Mouse (Mus musculus) forebrain, embryonic 15.5 days (tissue): ENCODE data around the gene Phactr1. TPM values are rescaled to one million over a fixed set of nuclear protein-coding genes. Genes with fewer than 3 reads are reported as not detected.

Source experiments
- ATAC-seq: fragments of 200-750 bp; cut with Nextera tagmentation; replicated peaks from 2 replicates; pipeline ENCODE4 v1.8.0; 2017; ENCODE audit warnings: mild to moderate bottlenecking, moderate TSS enrichment, moderate library complexity
- H3K27ac ChIP-seq: fragments of 300-500 bp; sonication (generic); replicated peaks from 2 replicates; pipeline ENCODE4 v1.5.1; 2015; ENCODE audit warnings: mild to moderate bottlenecking, inconsistent platforms
- H3K27me3 ChIP-seq: fragments of 300-500 bp; sonication (generic); 2 replicates; pipeline ENCODE4 v1.6.1; 2015; ENCODE audit warnings: inconsistent platforms
- H3K36me3 ChIP-seq: fragments of 300-500 bp; sonication (generic); 2 replicates; pipeline ENCODE4 v1.6.1; 2015; ENCODE audit warnings: mild to moderate bottlenecking, inconsistent platforms
- H3K4me1 ChIP-seq: fragments of 300-500 bp; sonication (generic); 2 replicates; pipeline ENCODE4 v1.6.1; 2015; ENCODE audit warnings: inconsistent platforms
- H3K4me2 ChIP-seq: fragments of 300-500 bp; sonication (generic); replicated peaks from 2 replicates; pipeline ENCODE4 v1.6.1; 2015; ENCODE audit warnings: mild to moderate bottlenecking, inconsistent platforms
- H3K4me3 ChIP-seq: fragments of 300-500 bp; sonication (generic); 2 replicates; pipeline ENCODE4 v1.5.1; 2015; ENCODE audit warnings: mild to moderate bottlenecking, inconsistent platforms
- H3K9ac ChIP-seq: fragments of 300-500 bp; sonication (generic); replicated peaks from 2 replicates; pipeline ENCODE4 v1.6.1; 2015; ENCODE audit warnings: mild to moderate bottlenecking, inconsistent platforms
- H3K9me3 ChIP-seq: fragments of 300-500 bp; sonication (generic); 2 replicates; pipeline ENCODE4 v1.6.1; 2016; ENCODE audit warnings: inconsistent platforms
- WGBS: fragments of 180-500 bp; shearing (Covaris S2); methylation state at CpG from one replicate; pipeline ENCODE4 v1.1.7; 2015; ENCODE audit warnings: mixed read lengths; 5-methylcytosine and 5-hydroxymethylcytosine counted together
- polyA plus RNA-seq: library from polyadenylated mRNA; unstranded; fragments of >200 nt; fragmentation: Nextera tagmentation; extraction: Ambion mirVana; gene quantifications from 2 replicates; pipeline ENCODE4 v1.2.1, GENCODE M21; 2015

Gene Phactr1
- polyA plus RNA-seq, 1 experiment from 2014 or later: 83.8 TPM

DNA sequence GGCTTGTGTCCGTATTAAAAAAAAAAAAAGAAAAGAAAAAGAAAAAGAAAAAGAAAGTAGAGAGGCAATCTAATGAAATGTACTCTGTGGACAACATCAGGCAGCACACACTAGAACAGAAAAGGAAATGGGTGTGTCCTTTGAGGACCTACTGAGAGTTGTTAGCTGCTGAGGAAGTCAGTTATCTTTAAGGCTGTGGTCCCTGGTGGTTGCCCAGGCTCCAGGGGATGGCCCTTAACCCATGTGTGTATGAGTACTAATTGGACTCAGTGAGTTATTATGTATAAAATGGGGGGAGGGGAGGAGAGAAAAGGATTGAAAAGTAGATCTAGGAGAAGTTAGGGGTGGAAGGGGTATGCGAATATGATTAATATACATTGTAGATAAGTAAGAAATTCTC is 278.4 kb downstream of the Phactr1 start:
- H3K27me3 ChIP-seq: no peaks in the 10 kb centered on the region
- no peak overlapping the region for H3K4me2 ChIP-seq
- H3K27ac ChIP-seq: no peak overlapping the region
- H3K36me3 ChIP-seq: 0 out of 2 replicates have a peak, but pooled peaks cover 3% of the 10 kb centered on the region
- no peak for ATAC-seq
- no peaks in the 10 kb centered on the region for H3K9me3 ChIP-seq
- no peak overlapping the region for H3K9ac ChIP-seq
- peaks cover 3% of the 10 kb centered on the region; the same call in 1 of the 2 replicates for H3K4me1 ChIP-seq
- H3K4me3 ChIP-seq: no peak overlapping the region
- WGBS: 96% methylated on average over 2 of the region's 2 CpGs

DNA sequence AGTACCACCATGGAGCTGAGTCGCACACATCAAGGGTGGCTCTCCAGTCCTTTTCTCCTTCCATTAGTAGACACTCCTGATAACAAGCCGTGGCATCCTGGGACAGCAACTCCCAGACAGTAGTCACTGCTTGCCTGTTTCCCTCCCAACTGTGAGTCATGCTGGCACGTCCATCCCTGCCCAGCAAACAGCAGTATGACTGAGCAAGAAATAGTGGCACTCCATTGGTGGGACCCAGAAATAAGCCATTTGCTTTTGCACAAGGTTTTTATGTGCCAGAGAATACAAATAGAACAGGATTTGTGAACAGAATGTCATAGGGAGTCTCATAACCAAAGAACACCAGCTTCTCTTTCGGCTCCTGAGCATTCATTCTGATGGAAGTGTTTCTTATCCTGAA is 281.1 kb downstream of the Phactr1 start:
- Histone ChIP-seq H3K9me3 (no peaks in the 10 kb centered on the region), H3K4me1 (peaks cover 3% of the 10 kb centered on the region; the same call in 1 of the 2 replicates), H3K36me3 (0 out of 2 replicates have a peak, but pooled peaks cover 3% of the 10 kb centered on the region), H3K4me3 (no peak overlapping the region), H3K27me3 (no peaks in the 10 kb centered on the region), H3K4me2 (no peak overlapping the region), H3K27ac (no peak overlapping the region), H3K9ac (no peak overlapping the region)
- no peak for ATAC-seq
- WGBS: 94% methylated on average over 4 of the region's 4 CpGs

DNA sequence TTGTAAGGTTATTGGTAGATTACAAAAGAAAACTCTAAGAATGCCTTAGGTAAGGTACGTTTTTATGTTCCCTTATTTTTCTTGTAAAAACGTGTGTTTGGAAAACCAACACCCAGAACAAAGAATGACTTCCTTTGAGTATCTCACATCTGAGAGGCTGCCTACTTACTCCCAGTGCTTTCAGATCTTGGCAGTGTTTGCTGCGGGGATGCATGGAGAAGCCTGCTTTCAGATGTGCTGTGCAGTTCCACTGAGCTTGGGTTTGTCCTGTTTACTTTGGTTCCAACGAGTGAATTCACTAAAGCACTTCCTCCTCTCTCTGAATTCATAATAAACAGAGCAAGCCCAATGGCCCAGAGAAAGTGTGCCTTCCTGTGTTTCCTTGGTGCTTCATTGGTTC is 288.1 kb downstream of the Phactr1 start:
- ATAC-seq: no peak
- WGBS: 85% methylated on average over 4 of the region's 4 CpGs
- Histone ChIP-seq H3K4me3 (no peak overlapping the region), H3K36me3 (no peaks in the 10 kb centered on the region), H3K9ac (no peak overlapping the region), H3K4me2 (no peak overlapping the region), H3K4me1 (no peaks in the 10 kb centered on the region), H3K27ac (no peak overlapping the region), H3K27me3 (no peaks in the 10 kb centered on the region), H3K9me3 (no peaks in the 10 kb centered on the region)

DNA sequence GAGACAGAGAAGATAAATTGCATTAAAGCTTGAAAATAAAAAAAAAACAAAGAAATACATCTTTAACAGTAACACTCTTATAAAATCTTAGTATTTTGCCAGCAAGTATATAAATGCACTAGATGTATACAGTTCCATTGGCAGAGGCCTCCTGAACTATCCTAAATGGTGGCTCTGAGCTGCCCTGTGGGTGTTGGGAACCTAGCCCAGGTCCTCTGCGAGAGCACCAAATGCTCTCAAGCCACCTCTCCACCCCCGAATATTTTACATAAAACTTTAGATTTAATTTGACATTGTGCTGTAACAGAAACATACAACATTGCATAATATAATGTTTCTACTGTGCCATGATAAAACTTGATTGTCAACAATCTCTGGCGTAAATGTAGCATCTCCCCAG is 293.1 kb downstream of the Phactr1 start:
- 79% methylated on average over 3 of the region's 3 CpGs for WGBS
- H3K27me3 ChIP-seq: no peaks in the 10 kb centered on the region
- no peaks in the 10 kb centered on the region for H3K36me3 ChIP-seq
- H3K9ac ChIP-seq: no peak overlapping the region
- H3K27ac ChIP-seq: no peak overlapping the region
- no peak for ATAC-seq
- H3K4me3 ChIP-seq: no peak overlapping the region
- peaks cover 10% of the 10 kb centered on the region for H3K4me1 ChIP-seq
- no peak overlapping the region for H3K4me2 ChIP-seq
- H3K9me3 ChIP-seq: no peaks in the 10 kb centered on the region

DNA sequence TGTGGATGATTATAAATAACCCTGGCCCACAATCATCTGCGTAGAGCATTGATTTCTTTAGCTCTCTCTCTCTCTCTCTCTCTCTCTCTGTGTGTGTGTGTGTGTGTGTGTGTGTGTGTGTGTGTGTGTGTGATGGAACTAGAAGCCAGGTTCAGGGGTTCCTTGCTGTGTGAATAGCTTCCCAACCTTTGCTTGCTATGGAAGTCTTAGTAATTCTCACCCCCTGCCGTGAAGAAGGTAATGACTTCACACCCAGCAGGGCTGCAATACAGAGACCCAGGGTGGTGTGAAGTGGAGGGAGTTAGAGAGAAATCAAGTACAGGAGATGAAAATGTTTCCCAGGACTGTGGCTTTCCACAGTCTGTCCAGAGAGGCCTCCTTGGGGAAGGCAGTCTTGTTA is 293.5 kb downstream of the Phactr1 start:
- Histone ChIP-seq H3K4me1 (peaks cover 10% of the 10 kb centered on the region), H3K9me3 (no peaks in the 10 kb centered on the region), H3K27me3 (no peaks in the 10 kb centered on the region), H3K4me3 (no peak overlapping the region), H3K36me3 (no peaks in the 10 kb centered on the region), H3K27ac (no peak overlapping the region), H3K9ac (no peak overlapping the region), H3K4me2 (no peak overlapping the region)
- ATAC-seq: no peak
- 57% methylated on average over 2 of the region's 2 CpGs for WGBS

DNA sequence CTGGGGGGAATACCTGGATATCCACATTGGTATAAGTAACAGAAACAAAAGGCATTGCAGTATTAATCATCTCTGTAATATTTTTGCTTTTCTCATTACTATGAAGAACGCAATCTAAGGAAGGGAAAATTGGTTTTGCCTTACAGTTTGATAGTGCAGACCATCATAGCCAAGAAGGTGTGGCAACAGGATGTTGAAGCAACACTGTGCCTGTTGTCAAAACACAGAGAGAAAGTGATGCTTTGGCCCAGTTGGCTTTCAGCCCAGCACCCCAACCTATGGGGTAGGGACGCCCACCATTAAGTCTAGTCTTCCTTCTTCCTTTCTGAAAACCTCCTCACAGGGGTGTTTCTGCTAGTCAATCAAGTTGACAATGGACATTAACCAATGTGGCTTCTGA is 294.1 kb downstream of the Phactr1 start:
- H3K27me3 ChIP-seq: no peaks in the 10 kb centered on the region
- no peak overlapping the region for H3K4me2 ChIP-seq
- no peak for ATAC-seq
- 95% methylated on average over 2 of the region's 2 CpGs for WGBS
- H3K36me3 ChIP-seq: no peaks in the 10 kb centered on the region
- H3K4me1 ChIP-seq: peaks cover 10% of the 10 kb centered on the region
- H3K27ac ChIP-seq: no peak overlapping the region
- H3K4me3 ChIP-seq: no peak overlapping the region
- H3K9me3 ChIP-seq: no peaks in the 10 kb centered on the region
- H3K9ac ChIP-seq: no peak overlapping the region

DNA sequence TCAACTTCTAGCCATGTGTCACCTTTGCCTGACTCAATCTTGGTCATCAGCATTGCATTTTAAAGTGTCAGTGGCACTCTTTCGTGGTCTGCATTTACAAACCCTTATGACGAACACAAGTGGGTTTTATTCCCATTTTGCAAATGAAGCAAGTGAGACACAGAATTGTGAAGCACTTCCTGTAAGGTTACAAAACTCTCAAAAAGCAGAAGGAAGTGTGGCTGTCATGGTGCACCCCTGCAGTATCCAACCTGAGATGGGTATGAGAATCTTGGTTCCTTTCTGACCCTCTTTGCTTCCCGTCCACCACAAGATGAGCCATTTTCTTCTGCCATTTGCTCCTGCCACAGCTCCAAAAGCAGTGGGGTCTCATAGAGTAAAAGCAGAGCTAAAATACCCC is 295.7 kb downstream of the Phactr1 start:
- H3K4me3 ChIP-seq: no peak overlapping the region
- H3K4me2 ChIP-seq: no peak overlapping the region
- 85% methylated on average over 3 of the region's 3 CpGs for WGBS
- no peak overlapping the region for H3K9ac ChIP-seq
- peaks cover 17% of the 10 kb centered on the region for H3K4me1 ChIP-seq
- H3K36me3 ChIP-seq: no peaks in the 10 kb centered on the region
- no peaks in the 10 kb centered on the region for H3K9me3 ChIP-seq
- no peaks in the 10 kb centered on the region for H3K27me3 ChIP-seq
- ATAC-seq: no peak
- H3K27ac ChIP-seq: no peak overlapping the region

DNA sequence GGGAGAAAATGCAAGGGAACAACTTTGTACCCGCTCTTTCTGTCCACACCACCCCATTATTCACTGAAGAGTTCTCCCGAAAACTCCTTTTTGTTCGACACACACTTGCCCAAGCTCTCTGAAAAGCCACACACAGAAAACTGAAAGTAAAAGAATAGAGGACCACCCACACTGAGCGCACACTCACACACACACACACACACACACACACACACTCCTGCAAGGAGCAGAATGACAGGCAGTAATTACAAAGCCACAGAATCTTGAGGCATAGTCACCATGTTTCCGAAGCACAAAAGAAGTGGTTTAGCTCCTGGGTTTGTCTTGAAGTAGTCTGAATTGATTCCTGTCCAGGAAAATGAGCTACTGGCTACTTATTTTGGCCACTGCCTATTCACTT is 296.5 kb downstream of the Phactr1 start:
- Histone ChIP-seq H3K36me3 (no peaks in the 10 kb centered on the region), H3K4me1 (peaks cover 17% of the 10 kb centered on the region)
- ATAC-seq: no peak

DNA sequence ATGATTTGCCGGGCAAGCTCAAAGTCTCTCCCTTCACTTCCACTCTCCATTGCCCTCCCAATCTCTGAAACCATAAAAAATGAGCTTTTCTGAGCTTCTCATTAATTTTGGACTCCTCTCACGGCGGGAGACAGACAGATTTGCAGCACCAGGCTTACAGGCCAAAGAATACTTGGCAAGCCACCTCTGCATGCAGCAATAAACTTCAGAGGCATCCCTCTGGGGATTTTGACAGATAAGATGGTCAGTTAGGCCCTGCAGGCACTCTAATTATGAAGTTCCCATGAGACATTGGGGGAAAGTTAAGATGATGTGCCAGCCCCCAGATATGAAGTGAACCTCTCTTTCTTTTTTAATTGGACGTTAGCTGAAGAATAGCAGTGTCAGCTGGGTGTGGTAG is 300.2 kb downstream of the Phactr1 start:
- Histone ChIP-seq H3K9me3 (no peaks in the 10 kb centered on the region), H3K4me2 (no peak overlapping the region), H3K9ac (no peak overlapping the region), H3K27ac (no peak overlapping the region; the same call in 1 of the 2 replicates), H3K4me1 (0 out of 2 replicates have a peak, but pooled peaks cover 12% of the 10 kb centered on the region), H3K27me3 (no peaks in the 10 kb centered on the region), H3K4me3 (no peak overlapping the region), H3K36me3 (no peaks in the 10 kb centered on the region)
- ATAC-seq: no peak
- 64% methylated on average over 4 of the region's 4 CpGs for WGBS

More for the DNA sequence above, 296.5 kb downstream of the Phactr1 start:
- Histone ChIP-seq H3K4me3 (no peak overlapping the region), H3K27me3 (no peaks in the 10 kb centered on the region), H3K4me2 (no peak overlapping the region), H3K9me3 (no peaks in the 10 kb centered on the region), H3K27ac (no peak overlapping the region), H3K9ac (no peak overlapping the region)
- 26% methylated on average over 5 of the region's 5 CpGs for WGBS

DNA sequence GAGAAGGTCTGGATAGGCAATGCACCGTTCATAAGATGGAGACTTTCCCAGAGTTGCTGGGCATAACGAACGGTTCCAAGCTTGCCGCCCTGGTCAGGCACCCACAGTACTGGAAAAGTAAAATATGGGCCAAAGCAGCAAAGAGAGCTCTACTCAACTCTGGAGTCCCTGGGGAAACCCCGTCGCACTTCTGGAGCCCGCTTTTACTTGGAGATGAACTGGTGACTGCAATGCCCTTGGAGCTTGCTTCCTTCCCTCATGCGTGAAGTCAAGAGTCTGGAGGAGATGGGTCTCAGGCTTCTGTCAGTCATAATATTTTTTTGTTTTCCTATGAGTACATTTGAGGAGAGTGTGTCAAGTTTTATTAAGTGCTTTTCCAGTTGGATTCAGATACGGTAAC is 302.2 kb downstream of the Phactr1 start:
- 0 out of 2 replicates have a peak, but pooled peaks cover 9% of the 10 kb centered on the region for H3K4me1 ChIP-seq
- H3K27me3 ChIP-seq: no peaks in the 10 kb centered on the region
- ATAC-seq: no peak
- no peaks in the 10 kb centered on the region for H3K36me3 ChIP-seq
- H3K4me3 ChIP-seq: no peak overlapping the region
- H3K9me3 ChIP-seq: no peaks in the 10 kb centered on the region
- H3K27ac ChIP-seq: no peak overlapping the region
- WGBS: 94% methylated on average over 9 of the region's 9 CpGs
- no peak overlapping the region for H3K4me2 ChIP-seq
- no peak overlapping the region for H3K9ac ChIP-seq

DNA sequence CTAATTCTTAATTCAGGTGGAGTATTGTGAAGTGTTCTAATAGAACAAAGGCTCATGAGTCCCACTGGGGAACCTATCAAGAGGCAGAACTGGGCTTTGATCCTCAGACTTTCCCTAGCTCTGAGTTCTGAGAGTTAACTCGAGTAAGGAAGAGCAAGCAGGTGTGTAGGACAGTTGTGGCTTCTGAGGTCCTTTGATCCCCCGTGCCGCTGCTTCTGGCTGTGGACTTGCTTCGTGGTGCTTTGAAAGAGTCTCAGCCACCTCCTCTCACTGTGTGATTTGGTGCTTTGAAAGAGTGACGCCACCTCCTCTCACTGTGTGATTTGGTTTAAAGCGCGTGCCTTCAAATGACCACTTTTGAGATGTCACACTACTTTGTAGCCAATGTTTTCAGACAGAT is 305.4 kb downstream of the Phactr1 start:
- H3K36me3 ChIP-seq: no peaks in the 10 kb centered on the region
- no peaks in the 10 kb centered on the region for H3K27me3 ChIP-seq
- 0 out of 2 replicates have a peak, but pooled peaks cover 5% of the 10 kb centered on the region for H3K4me1 ChIP-seq
- ATAC-seq: no peak
- H3K9ac ChIP-seq: no peak overlapping the region
- no peak overlapping the region for H3K27ac ChIP-seq
- WGBS: 77% methylated on average over 7 of the region's 7 CpGs
- no peak overlapping the region for H3K4me3 ChIP-seq
- no peak overlapping the region for H3K4me2 ChIP-seq
- H3K9me3 ChIP-seq: no peaks in the 10 kb centered on the region

DNA sequence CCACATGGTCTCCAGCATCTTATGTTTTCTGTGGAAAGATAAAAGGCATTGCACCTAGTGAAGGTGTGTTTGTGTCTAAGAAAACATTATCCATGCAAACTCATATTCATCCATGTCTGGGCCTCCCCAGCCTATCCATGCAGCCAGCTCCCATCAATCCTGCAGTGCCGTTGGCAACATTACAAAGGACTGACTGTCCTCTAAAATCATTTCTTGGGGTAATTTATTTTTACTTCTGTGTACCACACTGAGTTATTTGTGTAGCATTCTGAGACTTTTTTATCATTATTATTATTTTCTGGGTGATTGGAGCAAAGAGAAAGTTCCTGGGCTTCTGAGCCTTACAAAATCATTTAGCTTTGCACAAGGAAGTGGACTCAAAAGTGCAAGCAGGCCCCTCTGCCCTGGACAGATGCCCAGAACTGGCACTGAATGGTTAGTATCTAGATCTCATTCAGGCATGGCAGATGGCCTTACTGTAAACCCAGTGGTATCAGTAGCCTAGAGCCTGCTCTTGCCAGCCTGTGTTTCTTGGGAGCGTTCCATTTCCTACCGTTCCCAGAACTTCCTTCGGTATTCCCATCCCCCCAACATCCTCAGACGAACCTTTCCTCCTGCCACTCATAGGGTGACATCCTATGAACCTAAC is 307.6 kb downstream of the Phactr1 start:
- Histone ChIP-seq H3K9ac (no peak overlapping the region), H3K4me2 (no peak overlapping the region), H3K36me3 (no peaks in the 10 kb centered on the region), H3K27me3 (no peaks in the 10 kb centered on the region), H3K4me1 (peaks cover 13% of the 10 kb centered on the region), H3K4me3 (no peak overlapping the region), H3K27ac (peak overlapping the region; percentile 24), H3K9me3 (no peaks in the 10 kb centered on the region)
- WGBS: 47% methylated on average over 5 of the region's 5 CpGs
- ATAC-seq: peak; percentile 77

DNA sequence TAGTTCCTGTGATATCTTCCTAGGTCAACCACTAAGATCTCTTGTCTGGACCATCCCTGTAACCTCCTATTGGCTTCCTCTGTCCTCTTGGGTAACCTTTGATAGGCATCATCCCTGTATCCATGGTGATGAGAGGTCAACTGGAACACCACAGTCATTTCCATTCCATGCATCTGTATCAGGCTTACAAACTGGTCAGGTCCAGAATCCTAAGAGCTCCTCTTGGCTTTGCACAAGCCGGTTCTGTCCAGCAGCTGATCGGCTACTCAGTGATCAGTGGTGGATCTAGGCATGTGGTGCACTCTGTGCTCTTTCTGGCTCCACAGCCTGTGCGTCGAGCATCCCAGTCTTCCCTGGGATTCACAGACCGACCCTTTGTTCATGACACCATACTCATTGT is 309.1 kb downstream of the Phactr1 start:
- Histone ChIP-seq H3K9me3 (no peaks in the 10 kb centered on the region; the same call in 1 of the 2 replicates), H3K4me2 (no peak overlapping the region), H3K27ac (no peak overlapping the region), H3K9ac (no peak overlapping the region), H3K36me3 (no peaks in the 10 kb centered on the region), H3K4me3 (no peak overlapping the region), H3K27me3 (no peaks in the 10 kb centered on the region), H3K4me1 (peaks cover 13% of the 10 kb centered on the region)
- no peak for ATAC-seq
- WGBS: 95% methylated on average over 5 of the region's 5 CpGs
